Mouse (Mus musculus) brain, embryonic 18.5 days (tissue): ENCODE results near the gene Fam129a.

Source experiments
- DNase-seq: peaks from one replicate; pipeline ENCODE4 v3.0.0-alpha.2; 2012; ENCODE audit warnings: low read depth, low spot score

Fam129a gene

GRCm38 (mm10) chr1:151697901-151698641, 127.1 kb downstream of the Fam129a start:
- DNase-seq, result no peak

DNA sequence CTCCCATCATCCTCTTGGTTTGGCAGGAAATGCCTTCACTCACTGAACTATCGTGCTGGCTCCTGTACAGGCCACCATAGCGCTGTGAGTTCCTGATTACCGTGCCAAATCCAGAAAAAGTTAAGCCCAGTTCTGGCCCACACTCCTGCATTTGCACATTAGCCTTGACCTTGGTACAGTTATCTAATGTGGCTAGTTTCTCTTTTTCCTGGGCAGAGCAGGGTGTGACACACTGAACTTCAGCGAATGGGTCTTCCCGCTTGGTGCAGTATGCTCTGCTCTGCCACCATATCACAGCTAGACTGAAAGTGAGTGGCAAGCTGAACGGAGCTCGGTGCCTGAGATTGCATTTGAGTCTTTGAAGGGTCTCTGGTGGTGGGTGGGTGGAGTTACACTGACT, 128.4 kb downstream of the Fam129a start:
- no peak for DNase-seq

- DNase-seq, result no peak
Measured at GRCm38 (mm10) chr1:151702816-151703215, 131.8 kb downstream of the Fam129a start.

GRCm38 (mm10) chr1:151705723-151706396, 134.9 kb downstream of the Fam129a start:
- peak; percentile 40 for DNase-seq

DNA sequence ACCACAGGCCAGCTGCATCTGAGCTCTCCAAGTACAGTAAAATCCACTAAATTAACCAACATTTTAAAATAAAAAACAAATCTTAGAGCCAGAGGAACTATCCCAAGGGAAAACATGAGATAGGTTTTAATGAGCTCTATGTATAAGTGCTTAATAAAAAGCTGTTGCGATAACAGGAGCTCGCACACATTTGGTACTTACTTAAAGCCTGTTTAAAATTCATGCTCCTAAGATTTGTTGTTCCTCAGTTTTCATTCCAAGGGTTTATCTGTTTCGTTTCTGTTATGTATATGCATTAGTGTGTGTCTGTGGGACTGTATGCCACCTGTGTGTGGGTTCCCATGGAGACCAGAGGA, 135.4 kb downstream of the Fam129a start:
- no peak for DNase-seq

- DNase-seq, result no peak
Measured at GRCm38 (mm10) chr1:151708966-151709733, 138.2 kb downstream of the Fam129a start.

DNA sequence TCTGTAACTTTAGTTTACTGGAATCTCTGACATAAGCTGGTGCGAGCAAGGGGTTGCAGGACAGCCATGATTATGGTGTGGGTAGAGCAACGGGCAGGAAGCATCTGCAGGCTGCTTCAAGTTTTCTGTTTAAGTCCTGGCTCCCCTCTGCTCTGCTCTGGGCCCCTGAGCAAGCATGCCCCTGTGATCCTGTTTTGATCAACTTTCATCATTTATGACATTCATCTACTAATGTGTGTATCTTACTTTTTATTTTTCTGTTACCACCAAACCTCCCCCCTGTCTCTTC, 138.7 kb downstream of the Fam129a start:
- DNase-seq, result no peak

GRCm38 (mm10) chr1:151710424-151711055, 139.6 kb downstream of the Fam129a start:
- DNase-seq, result no peak

DNA sequence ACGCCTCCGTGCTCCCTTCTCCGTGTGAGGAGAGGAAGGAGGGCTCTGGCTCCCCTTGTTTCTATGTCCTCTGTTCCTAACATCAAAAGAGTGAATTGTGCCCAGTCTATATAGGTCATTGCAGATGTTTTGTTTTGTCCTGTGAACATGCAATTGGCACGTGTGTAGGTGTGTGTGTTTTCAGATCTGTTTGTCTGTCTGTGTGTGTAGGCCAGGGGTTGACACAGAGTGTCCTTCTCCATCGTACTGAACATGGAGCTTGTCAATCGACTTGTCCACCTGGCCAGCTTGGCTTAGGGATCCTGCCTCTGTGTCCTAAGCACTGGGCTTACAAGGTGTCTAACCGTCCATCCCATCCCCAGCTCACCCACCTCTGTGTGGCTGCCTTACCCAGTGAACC, 140.1 kb downstream of the Fam129a start:
- no peak for DNase-seq

- no peak for DNase-seq
Measured at GRCm38 (mm10) chr1:151712664-151713063, 141.7 kb downstream of the Fam129a start.

DNA sequence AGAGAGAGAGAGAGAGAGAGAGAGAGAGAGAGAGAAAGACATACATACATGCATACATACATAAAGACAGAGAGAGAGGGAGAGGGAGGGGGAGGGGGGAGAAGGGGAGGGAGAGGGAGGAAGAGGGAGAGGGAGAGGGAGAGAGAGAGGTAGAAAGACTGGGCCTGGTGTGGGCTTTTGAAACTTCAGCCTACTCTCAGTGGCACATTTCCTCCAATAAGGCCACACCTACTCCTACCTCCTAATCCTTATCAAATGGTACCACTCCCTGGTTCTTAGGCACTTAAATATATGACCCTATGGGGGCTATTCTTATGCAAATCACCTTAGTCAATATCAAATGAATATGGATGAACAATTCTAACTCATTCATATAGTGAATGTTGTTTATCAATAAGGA, 142.6 kb downstream of the Fam129a start:
- DNase-seq, result no peak

- no peak for DNase-seq
Measured at GRCm38 (mm10) chr1:151716024-151716710, 145.2 kb downstream of the Fam129a start.

DNA sequence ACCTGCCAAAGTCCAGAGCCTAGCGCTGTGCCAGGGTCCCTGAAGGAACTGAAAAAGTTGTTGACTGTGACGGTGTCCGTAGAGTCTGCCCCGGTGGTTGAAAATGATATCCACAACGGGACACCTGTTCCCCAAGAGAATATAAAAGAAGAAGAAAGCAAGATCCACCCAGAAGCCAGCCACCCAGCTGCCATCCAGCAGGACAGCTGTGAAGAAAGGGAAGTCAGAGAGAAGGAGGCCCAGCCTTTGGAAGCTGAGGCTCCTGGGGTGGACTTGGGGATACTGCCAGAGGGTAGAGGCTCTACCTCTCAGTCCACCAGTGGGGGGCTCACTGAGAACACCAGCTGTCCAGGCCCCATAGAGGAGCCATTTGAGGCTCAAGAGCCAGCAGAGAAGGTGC, 146.6 kb downstream of the Fam129a start:
- DNase-seq, result no peak

- DNase-seq, result no peak
Measured at GRCm38 (mm10) chr1:151718575-151718974, 147.6 kb downstream of the Fam129a start.

- no peak for DNase-seq
Measured at GRCm38 (mm10) chr1:151719911-151720310, 148.9 kb downstream of the Fam129a start.

DNA sequence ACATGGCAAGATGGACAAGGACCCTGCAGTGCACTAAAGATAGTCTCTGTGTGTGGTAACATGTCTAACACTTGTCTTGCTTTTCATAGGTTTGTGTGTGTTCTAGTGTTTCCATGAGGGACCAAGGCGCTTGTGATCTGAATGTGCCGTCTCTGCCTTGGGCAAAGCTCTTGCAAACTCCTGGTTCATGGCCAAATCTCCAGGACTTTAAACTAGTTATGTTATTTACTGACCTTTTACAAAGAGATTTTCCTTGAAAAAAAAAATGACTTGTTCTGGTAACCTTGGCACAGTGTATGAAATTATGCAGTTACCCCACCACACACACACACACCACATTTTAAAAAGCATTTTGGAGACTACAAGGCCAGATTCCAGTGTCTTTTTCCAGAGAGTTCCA, 149.6 kb downstream of the Fam129a start:
- no peak for DNase-seq

- no peak for DNase-seq
Measured at GRCm38 (mm10) chr1:151721357-151721983, 150.5 kb downstream of the Fam129a start.

GRCm38 (mm10) chr1:151723771-151724170, 152.8 kb downstream of the Fam129a start:
- DNase-seq, result no peak

- no peak for DNase-seq
Measured at GRCm38 (mm10) chr1:151725590-151725989, 154.6 kb downstream of the Fam129a start.

- DNase-seq, result no peak
Measured at GRCm38 (mm10) chr1:151726358-151726757, 155.4 kb downstream of the Fam129a start.

DNA sequence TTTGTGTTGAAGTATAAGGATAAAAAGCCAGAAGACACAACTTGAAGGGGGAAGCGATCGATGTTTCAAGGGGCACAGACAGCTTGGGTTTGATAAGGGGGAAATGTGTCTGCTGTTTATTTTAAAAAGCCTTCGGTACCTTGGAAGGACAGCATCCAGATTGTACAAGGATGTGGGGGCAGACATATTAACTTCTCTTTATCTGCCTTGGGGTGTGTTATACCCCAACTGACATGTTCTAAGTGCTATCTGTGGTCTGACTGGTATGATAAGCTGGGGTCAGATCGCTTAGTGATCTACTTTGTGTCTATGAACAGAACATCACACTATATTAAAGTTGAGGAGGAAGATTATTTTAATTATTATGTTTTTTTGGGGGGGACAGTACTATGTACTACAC, 157.2 kb downstream of the Fam129a start:
- no peak for DNase-seq
